Mouse (Mus musculus) E14TG2a.4 (cell line): ENCODE results near the gene Mogs.
A peak's percentile ranks its signal among the peaks of the same experiment; 100 is the strongest.

ENCODE experiments used
- H3K27me3 ChIP-seq: 2 replicates; pipeline ENCODE4 v1.6.1; 2014; ENCODE audit warnings: low read length, control low read depth; ENCODE audit not compliant: insufficient read depth
- H3K36me3 ChIP-seq: 2 replicates; pipeline ENCODE4 v1.6.1; 2014; ENCODE audit warnings: low read length, control low read depth; ENCODE audit not compliant: insufficient read depth
- H3K4me1 ChIP-seq: replicated peaks from 2 replicates; pipeline ENCODE4 v1.6.1; 2014; ENCODE audit warnings: low read depth, low read length, control low read depth
- H3K4me3 ChIP-seq: replicated peaks from 2 replicates; pipeline ENCODE4 v1.5.1; 2014; ENCODE audit warnings: mild to moderate bottlenecking, low read length
- H3K9me3 ChIP-seq: 2 replicates; pipeline ENCODE4 v1.6.1; 2014; ENCODE audit warnings: low read length, control low read depth
- CTCF ChIP-seq: conservative IDR thresholded peaks from 2 replicates; pipeline ENCODE4 v1.5.1; 2014; ENCODE audit warnings: low read length
- NANOG ChIP-seq: IDR thresholded peaks from 2 replicates; pipeline ENCODE4 v1.6.1; 2014; ENCODE audit warnings: borderline replicate concordance, low read length, mixed read lengths
- POU5F1 ChIP-seq: IDR thresholded peaks from 2 replicates; pipeline ENCODE4 v1.6.1; 2014; ENCODE audit warnings: low read length, borderline replicate concordance

Mogs gene

DNA sequence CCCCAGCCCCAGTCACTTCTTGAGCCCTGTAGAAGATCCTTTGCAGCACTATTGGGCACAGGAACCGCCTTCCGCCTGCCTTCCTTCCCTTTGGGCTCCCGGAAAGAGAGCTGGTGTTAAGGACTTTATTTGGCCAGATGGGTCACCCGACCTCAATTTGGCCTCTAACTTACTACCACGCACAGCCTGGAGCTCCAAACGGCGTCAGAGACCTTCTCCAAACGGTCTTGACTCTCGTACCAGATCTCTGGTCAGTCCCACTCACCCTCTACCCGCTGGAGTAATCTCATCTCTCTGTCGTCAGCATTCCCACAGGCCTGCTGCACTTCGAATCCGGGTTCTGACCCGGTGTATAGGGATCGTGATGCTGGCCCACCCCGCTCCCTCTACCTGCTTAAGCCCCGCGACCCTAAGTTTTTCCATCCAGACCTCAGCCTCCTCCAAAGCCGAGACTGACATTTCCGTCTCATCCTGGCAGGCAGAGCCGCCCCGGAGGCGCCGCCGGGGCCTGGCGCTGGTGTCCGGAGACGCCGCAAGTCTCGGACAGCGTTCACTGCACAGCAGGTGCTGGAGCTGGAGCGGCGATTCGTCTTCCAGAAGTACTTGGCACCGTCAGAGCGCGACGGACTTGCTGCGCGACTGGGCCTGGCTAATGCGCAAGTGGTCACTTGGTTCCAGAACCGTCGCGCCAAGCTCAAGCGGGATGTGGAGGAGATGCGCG is 27.9 kb upstream of the Mogs start:
- no peak for TF ChIP-seq POU5F1
- no peak for TF ChIP-seq NANOG
- TF ChIP-seq CTCF: no peak
- H3K4me1 ChIP-seq: peaks cover 30% of the 10 kb centered on the region
- peak overlapping the region; percentile 62 for H3K4me3 ChIP-seq
- H3K27me3 ChIP-seq: peaks cover 89% of the 10 kb centered on the region
- no peaks in the 10 kb centered on the region for H3K9me3 ChIP-seq
- peaks cover 6% of the 10 kb centered on the region for H3K36me3 ChIP-seq

DNA sequence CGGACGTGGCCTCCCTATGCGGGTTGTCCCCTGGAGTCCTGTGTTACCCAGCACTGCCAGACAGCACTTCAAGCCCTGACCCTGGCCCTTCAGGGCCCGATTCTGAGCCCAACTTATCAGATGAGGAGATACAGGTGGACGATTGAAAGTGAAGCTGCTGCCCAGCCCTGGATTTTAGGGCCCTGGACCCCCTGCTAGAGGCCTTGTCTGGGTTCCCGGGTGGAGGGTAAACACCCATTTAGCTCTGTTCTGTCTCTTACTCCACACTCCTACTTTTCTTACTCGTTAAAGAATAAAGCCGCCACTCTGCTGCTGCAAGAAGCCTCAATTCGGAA is 27.4 kb upstream of the Mogs start:
- Histone ChIP-seq H3K4me3 (peak overlapping the region; percentile 62), H3K27me3 (peaks cover 90% of the 10 kb centered on the region), H3K9me3 (no peaks in the 10 kb centered on the region), H3K4me1 (peaks cover 30% of the 10 kb centered on the region), H3K36me3 (peaks cover 1% of the 10 kb centered on the region; the same call in 1 of the 2 replicates)
- no peak for TF ChIP-seq NANOG
- TF ChIP-seq CTCF: no peak
- no peak for TF ChIP-seq POU5F1

- no peak overlapping the region for H3K4me3 ChIP-seq
- TF ChIP-seq NANOG (no peak), CTCF (no peak), POU5F1 (no peak)
- peaks cover 64% of the 10 kb centered on the region for H3K27me3 ChIP-seq
- peaks cover 14% of the 10 kb centered on the region for H3K4me1 ChIP-seq
- 0 out of 2 replicates have a peak, but pooled peaks cover 4% of the 10 kb centered on the region for H3K9me3 ChIP-seq
- no peaks in the 10 kb centered on the region for H3K36me3 ChIP-seq
Measured at GRCm38 (mm10) chr6:83092416-83093127, 22.7 kb upstream of the Mogs start.

- H3K4me3 ChIP-seq: no peak overlapping the region
- 0 out of 2 replicates have a peak, but pooled peaks cover 4% of the 10 kb centered on the region for H3K9me3 ChIP-seq
- peaks cover 53% of the 10 kb centered on the region for H3K27me3 ChIP-seq
- H3K4me1 ChIP-seq: peaks cover 5% of the 10 kb centered on the region; the same call in 1 of the 2 replicates
- TF ChIP-seq POU5F1 (no peak), NANOG (no peak), CTCF (no peak)
- no peaks in the 10 kb centered on the region for H3K36me3 ChIP-seq
Measured at GRCm38 (mm10) chr6:83095968-83096367, 19.3 kb upstream of the Mogs start.

- TF ChIP-seq NANOG (no peak), CTCF (no peak), POU5F1 (no peak)
- Histone ChIP-seq H3K4me1 (peaks cover 23% of the 10 kb centered on the region), H3K4me3 (no peak overlapping the region), H3K9me3 (0 out of 2 replicates have a peak, but pooled peaks cover 4% of the 10 kb centered on the region), H3K27me3 (peaks cover 55% of the 10 kb centered on the region), H3K36me3 (no peaks in the 10 kb centered on the region)
Measured at GRCm38 (mm10) chr6:83098411-83098810, 16.9 kb upstream of the Mogs start.

- no peak for TF ChIP-seq POU5F1
- peak; percentile 12; the same call in 1 of the 2 replicates for TF ChIP-seq CTCF
- Histone ChIP-seq H3K4me3 (peak within 1 kb of the TSS; percentile 94), H3K9me3 (no peaks in the 10 kb centered on the region), H3K4me1 (peaks cover 24% of the 10 kb centered on the region), H3K27me3 (peaks cover 50% of the 10 kb centered on the region), H3K36me3 (peaks cover 3% of the 10 kb centered on the region; the same call in 1 of the 2 replicates)
Measured at GRCm38 (mm10) chr6:83101316-83101687, 14.0 kb upstream of the Mogs start, which contains the start of the genes Ccdc142 and Gm42688. TSS of gene Ccdc142 (plus strand) at chr6:83101601. TSS of gene Gm42688 (plus strand) at chr6:83101617.

DNA sequence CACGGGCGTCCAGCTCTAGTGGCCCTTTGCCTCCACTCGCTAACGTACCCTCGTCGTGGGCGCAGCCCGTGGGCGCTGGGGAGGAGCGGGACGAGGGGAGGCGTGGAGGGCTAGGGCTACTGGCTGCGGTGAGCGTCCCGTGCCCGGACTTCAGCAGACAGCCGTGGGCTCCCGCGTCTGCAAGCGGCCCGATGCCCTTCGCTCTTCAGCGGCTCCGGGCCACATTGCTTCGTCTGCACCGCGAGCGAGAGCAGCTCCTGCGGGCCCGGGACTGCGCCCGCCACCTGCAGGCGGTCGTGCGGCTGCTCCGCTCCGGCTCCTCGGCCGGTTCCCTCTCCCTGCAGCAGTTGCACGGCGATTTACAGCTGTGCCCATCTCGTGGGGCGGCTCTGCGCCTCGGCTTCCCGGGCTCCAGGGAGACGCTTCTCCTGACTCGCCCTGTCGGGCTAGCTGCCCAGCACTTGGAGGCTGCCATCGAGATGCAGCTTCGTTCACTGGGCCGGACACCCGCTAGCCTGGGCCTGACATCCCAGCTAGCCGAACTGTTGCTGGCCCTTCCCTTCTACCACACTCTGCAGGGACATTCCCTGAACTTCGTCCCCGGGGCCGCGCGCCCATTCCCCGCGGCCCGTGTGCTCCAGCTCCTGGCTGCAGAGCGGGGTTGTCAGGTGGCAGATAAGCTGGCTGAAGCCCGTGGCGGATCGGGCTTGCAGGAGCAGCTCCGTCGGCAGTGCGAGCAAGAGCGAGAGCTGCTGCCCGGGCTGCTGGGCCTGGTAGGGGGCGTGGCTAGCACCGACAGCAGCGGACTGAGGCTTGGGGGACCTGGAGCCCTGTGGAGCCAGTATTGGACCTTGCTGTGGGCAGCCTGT is 13.4 kb upstream of the Mogs start:
- Histone ChIP-seq H3K36me3 (peaks cover 7% of the 10 kb centered on the region; the same call in 1 of the 2 replicates), H3K4me1 (peaks cover 24% of the 10 kb centered on the region), H3K27me3 (peaks cover 48% of the 10 kb centered on the region), H3K4me3 (peak overlapping the region; percentile 94), H3K9me3 (no peaks in the 10 kb centered on the region)
- no peak for TF ChIP-seq POU5F1
- TF ChIP-seq CTCF: no peak
- no peak for TF ChIP-seq NANOG

DNA sequence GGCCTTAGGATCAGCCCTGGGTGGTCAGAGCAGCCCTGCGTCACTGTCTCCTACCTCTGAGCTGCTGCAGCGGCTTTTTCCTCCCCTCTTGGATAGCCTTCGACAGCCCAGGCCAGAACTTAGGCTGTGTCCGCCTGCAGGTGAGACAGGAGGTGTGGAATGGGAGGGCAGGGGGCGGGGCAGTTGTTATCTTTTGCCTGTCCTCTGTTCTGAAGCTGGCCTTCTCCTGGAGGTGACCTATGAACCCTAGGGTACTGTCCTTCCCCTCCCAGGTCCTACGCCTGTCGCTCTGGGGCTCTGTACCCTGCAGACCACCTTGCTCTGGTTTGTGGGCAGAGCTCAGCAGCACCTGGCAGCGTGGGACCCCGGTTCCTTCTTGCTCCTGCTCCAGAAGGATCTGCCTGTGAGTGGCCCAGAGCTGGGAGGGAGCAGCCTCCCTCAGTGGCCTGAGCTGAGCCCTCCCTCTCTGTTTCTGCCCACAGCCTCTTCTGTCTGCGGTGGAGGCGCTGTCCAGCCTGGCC is 12.1 kb upstream of the Mogs start:
- no peaks in the 10 kb centered on the region for H3K9me3 ChIP-seq
- peaks cover 13% of the 10 kb centered on the region; the same call in 1 of the 2 replicates for H3K36me3 ChIP-seq
- H3K4me3 ChIP-seq: no peak overlapping the region
- no peak for TF ChIP-seq CTCF
- no peak for TF ChIP-seq NANOG
- TF ChIP-seq POU5F1: no peak
- H3K27me3 ChIP-seq: peaks cover 44% of the 10 kb centered on the region
- H3K4me1 ChIP-seq: peaks cover 36% of the 10 kb centered on the region
